Mouse (Mus musculus): ENCODE data around the gene Abca7. TPM values are rescaled to one million over a fixed set of nuclear protein-coding genes. Genes with fewer than 3 reads are reported as not detected.
"Not testable (repeated sequence)": the region's sequence is repeated elsewhere in the genome, so short reads cannot be mapped to it uniquely, and the experiment has no call there.

Gene Abca7
- polyA plus RNA-seq, 1 experiment from 2014 or later = 5.8 TPM

GRCm38 (mm10) chr10:80044087-80044486 is 47.8 kb downstream of the Abca7 start:
- ATAC-seq = no peak
- no peak overlapping the region for H3K4me2 ChIP-seq (replicated peaks)
- H3K4me3 ChIP-seq (replicated peaks) = no peak overlapping the region
- H3K36me3 ChIP-seq = no peaks in the 10 kb centered on the region
- H3K9me3 ChIP-seq = no peaks in the 10 kb centered on the region
- H3K4me1 ChIP-seq (replicated peaks) = peaks cover 14% of the 10 kb centered on the region
- H3K9ac ChIP-seq (replicated peaks) = 0 out of 2 replicates have a peak overlapping the region, but pooled peaks have one; percentile 16
- peak overlapping the region; percentile 49 for H3K27ac ChIP-seq
- WGBS = 24% methylated on average over 4 of the region's 4 CpGs
- H3K27me3 ChIP-seq = no peaks in the 10 kb centered on the region

GRCm38 (mm10) chr10:80045364-80045763 is 49.1 kb downstream of the Abca7 start:
- Histone ChIP-seq H3K9ac (replicated peaks) (0 out of 2 replicates have a peak overlapping the region, but pooled peaks have one; percentile 10), H3K4me1 (replicated peaks) (peaks cover 16% of the 10 kb centered on the region)
- 89% methylated on average over 4 of the region's 4 CpGs for WGBS
- H3K36me3 ChIP-seq; H3K4me3 ChIP-seq (replicated peaks); H3K9me3 ChIP-seq; H3K4me2 ChIP-seq (replicated peaks); H3K27ac ChIP-seq; H3K27me3 ChIP-seq; ATAC-seq: not testable (repeated sequence)

GRCm38 (mm10) chr10:80045766-80046165 is 49.5 kb downstream of the Abca7 start:
- Histone ChIP-seq H3K36me3 (no peaks in the 10 kb centered on the region), H3K4me2 (replicated peaks) (no peak overlapping the region), H3K27ac (no peak overlapping the region), H3K4me1 (replicated peaks) (peaks cover 20% of the 10 kb centered on the region), H3K9ac (replicated peaks) (0 out of 2 replicates have a peak overlapping the region, but pooled peaks have one; percentile 10), H3K4me3 (replicated peaks) (no peak overlapping the region), H3K27me3 (no peaks in the 10 kb centered on the region), H3K9me3 (no peaks in the 10 kb centered on the region)
- 67% methylated on average over 5 of the region's 5 CpGs for WGBS
- no peak for ATAC-seq

- no peaks in the 10 kb centered on the region for H3K9me3 ChIP-seq
- H3K9ac ChIP-seq (replicated peaks) = peak within 1 kb of the TSS; percentile 32; the same call in 1 of the 2 replicates
- H3K4me1 ChIP-seq (replicated peaks) = peaks cover 30% of the 10 kb centered on the region
- H3K27me3 ChIP-seq = no peaks in the 10 kb centered on the region
- H3K27ac ChIP-seq = 0 out of 2 replicates have a peak within 1 kb of the TSS, but pooled peaks have one; percentile 15
- no peak within 1 kb of the TSS for H3K4me2 ChIP-seq (replicated peaks)
- WGBS = 42% methylated on average over 9 of the region's 9 CpGs
- H3K36me3 ChIP-seq = no peaks in the 10 kb centered on the region
- H3K4me3 ChIP-seq (replicated peaks) = no peak within 1 kb of the TSS
- ATAC-seq = no peak
Measured at GRCm38 (mm10) chr10:80047041-80047565, 50.8 kb downstream of the Abca7 start, which contains the start of gene Gpx4. Gene Gpx4 (plus strand): TSS chr10:80047166.

- no peak overlapping the region for H3K4me3 ChIP-seq (replicated peaks)
- H3K27ac ChIP-seq = peak overlapping the region; percentile 15; the same call in 1 of the 2 replicates
- 8% methylated on average over 5 of the region's 5 CpGs for WGBS
- H3K36me3 ChIP-seq = no peaks in the 10 kb centered on the region
- H3K9me3 ChIP-seq = no peaks in the 10 kb centered on the region
- no peak overlapping the region for H3K9ac ChIP-seq (replicated peaks)
- H3K27me3 ChIP-seq = no peaks in the 10 kb centered on the region
- ATAC-seq = no peak
- no peak overlapping the region for H3K4me2 ChIP-seq (replicated peaks)
- H3K4me1 ChIP-seq (replicated peaks) = peaks cover 35% of the 10 kb centered on the region
Measured at GRCm38 (mm10) chr10:80048396-80048795, 52.1 kb downstream of the Abca7 start.

GRCm38 (mm10) chr10:80048834-80049233 is 52.5 kb downstream of the Abca7 start:
- no peak overlapping the region for H3K4me3 ChIP-seq (replicated peaks)
- no peaks in the 10 kb centered on the region for H3K27me3 ChIP-seq
- peak overlapping the region; percentile 15; the same call in 1 of the 2 replicates for H3K27ac ChIP-seq
- no peak overlapping the region for H3K4me2 ChIP-seq (replicated peaks)
- H3K36me3 ChIP-seq = no peaks in the 10 kb centered on the region
- no peak overlapping the region for H3K9ac ChIP-seq (replicated peaks)
- H3K9me3 ChIP-seq = no peaks in the 10 kb centered on the region
- ATAC-seq = no peak
- H3K4me1 ChIP-seq (replicated peaks) = peaks cover 35% of the 10 kb centered on the region
- WGBS = 68% methylated on average over 3 of the region's 3 CpGs

- Histone ChIP-seq H3K27me3 (no peaks in the 10 kb centered on the region), H3K4me3 (replicated peaks) (no peak overlapping the region), H3K4me2 (replicated peaks) (no peak overlapping the region), H3K27ac (no peak overlapping the region; the same call in 1 of the 2 replicates), H3K36me3 (no peaks in the 10 kb centered on the region), H3K4me1 (replicated peaks) (peaks cover 46% of the 10 kb centered on the region), H3K9me3 (no peaks in the 10 kb centered on the region), H3K9ac (replicated peaks) (0 out of 2 replicates have a peak overlapping the region, but pooled peaks have one; percentile 23)
- ATAC-seq = no peak
- WGBS = 15% methylated on average over 6 of the region's 6 CpGs
Measured at GRCm38 (mm10) chr10:80050244-80050643, 54.0 kb downstream of the Abca7 start.

- H3K4me2 ChIP-seq (replicated peaks) = no peak overlapping the region
- peaks cover 6% of the 10 kb centered on the region for H3K36me3 ChIP-seq
- no peak overlapping the region for H3K4me3 ChIP-seq (replicated peaks)
- ATAC-seq = no peak
- H3K9ac ChIP-seq (replicated peaks) = 0 out of 2 replicates have a peak overlapping the region, but pooled peaks have one; percentile 23
- peak overlapping the region; percentile 45; the same call in 1 of the 2 replicates for H3K27ac ChIP-seq
- H3K9me3 ChIP-seq = no peaks in the 10 kb centered on the region
- WGBS = 9% methylated on average over 15 of the region's 15 CpGs
- H3K4me1 ChIP-seq (replicated peaks) = peaks cover 53% of the 10 kb centered on the region
- no peaks in the 10 kb centered on the region for H3K27me3 ChIP-seq
Measured at GRCm38 (mm10) chr10:80050885-80051617, 54.8 kb downstream of the Abca7 start.

GRCm38 (mm10) chr10:80051618-80052373 is 55.5 kb downstream of the Abca7 start:
- peaks cover 55% of the 10 kb centered on the region for H3K4me1 ChIP-seq (replicated peaks)
- peak overlapping the region; percentile 45; the same call in 1 of the 2 replicates for H3K27ac ChIP-seq
- 15% methylated on average over 14 of the region's 14 CpGs for WGBS
- 0 out of 2 replicates have a peak overlapping the region, but pooled peaks have one; percentile 20 for H3K9ac ChIP-seq (replicated peaks)
- H3K4me2 ChIP-seq (replicated peaks) = no peak overlapping the region
- peaks cover 13% of the 10 kb centered on the region for H3K36me3 ChIP-seq
- no peaks in the 10 kb centered on the region for H3K27me3 ChIP-seq
- no peak for ATAC-seq
- no peaks in the 10 kb centered on the region for H3K9me3 ChIP-seq
- no peak overlapping the region for H3K4me3 ChIP-seq (replicated peaks)

GRCm38 (mm10) chr10:80052374-80052764 is 56.1 kb downstream of the Abca7 start:
- H3K4me1 ChIP-seq (replicated peaks) = peaks cover 55% of the 10 kb centered on the region
- WGBS = 85% methylated on average over 5 of the region's 5 CpGs
- no peaks in the 10 kb centered on the region for H3K9me3 ChIP-seq
- H3K36me3 ChIP-seq = peaks cover 19% of the 10 kb centered on the region
- H3K27me3 ChIP-seq = no peaks in the 10 kb centered on the region
- no peak overlapping the region for H3K27ac ChIP-seq
- H3K9ac ChIP-seq (replicated peaks) = 0 out of 2 replicates have a peak overlapping the region, but pooled peaks have one; percentile 20
- H3K4me3 ChIP-seq (replicated peaks) = no peak overlapping the region
- no peak for ATAC-seq
- no peak overlapping the region for H3K4me2 ChIP-seq (replicated peaks)

- H3K4me1 ChIP-seq (replicated peaks) = peaks cover 48% of the 10 kb centered on the region
- H3K9me3 ChIP-seq = no peaks in the 10 kb centered on the region
- peak overlapping the region; percentile 88 for H3K4me3 ChIP-seq (replicated peaks)
- peak; percentile 98 for ATAC-seq
- peak overlapping the region; percentile 74 for H3K4me2 ChIP-seq (replicated peaks)
- H3K36me3 ChIP-seq = peaks cover 29% of the 10 kb centered on the region
- H3K27me3 ChIP-seq = no peaks in the 10 kb centered on the region
- peak overlapping the region; percentile 98 for H3K27ac ChIP-seq
- under 1% methylated on average over 47 of the region's 47 CpGs for WGBS
- H3K9ac ChIP-seq (replicated peaks) = peak overlapping the region; percentile 95
Measured at GRCm38 (mm10) chr10:80053259-80053780, 57.0 kb downstream of the Abca7 start.
